Mouse (Mus musculus) A20 (cell line): ENCODE data around the gene Vmn1r57.
"Not testable (repeated sequence)": the region's sequence is repeated elsewhere in the genome, so short reads cannot be mapped to it uniquely, and the experiment has no call there.

Experiments
- DNase-seq: peaks from one replicate; pipeline ENCODE4 v3.0.0-alpha.2; 2011; ENCODE audit warnings: low read depth, low spot score

Gene Vmn1r57

GRCm38 (mm10) chr7:5218193-5218592 lies at the start of gene Vmn1r57:
Vmn1r57 (plus strand) TSS chr7:5218493.
- DNase-seq, result not testable (repeated sequence)

DNA sequence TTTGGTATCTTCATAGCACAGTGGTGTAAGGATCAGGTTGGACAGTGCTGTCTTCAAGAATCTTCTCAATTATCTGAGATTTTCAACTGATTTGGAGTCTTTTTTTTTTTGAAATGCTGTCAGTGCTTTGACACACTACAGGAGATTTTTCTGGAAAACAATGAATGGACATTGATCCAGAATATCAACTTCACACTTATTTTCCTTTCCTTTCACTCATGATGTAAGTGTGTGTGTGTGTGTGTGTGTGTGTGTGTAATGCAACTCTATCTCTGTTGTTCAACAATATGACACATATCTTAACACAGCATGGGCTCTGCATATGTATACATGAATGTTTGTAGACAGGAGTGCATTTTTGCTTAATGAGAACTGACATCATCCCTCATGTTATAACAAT lies 21.6 kb upstream of the Vmn1r57 start, which contains the start of gene Vmn1r56:
TSS of gene Vmn1r56 (minus strand) at position 101 of the 400 bp plus-strand sequence.
- DNase-seq, result not testable (repeated sequence)

- DNase-seq, result no peak
Measured at GRCm38 (mm10) chr7:5263051-5263450, 44.8 kb downstream of the Vmn1r57 start.
